Mouse (Mus musculus): ENCODE results near the gene Ttc6. TPM values are rescaled to one million over a fixed set of nuclear protein-coding genes. Genes with fewer than 3 reads are reported as not detected.
A peak's percentile ranks its signal among the peaks of the same experiment; 100 is the strongest.

The Ttc6 gene
- 0.08 and 0.09 TPM in 2 replicates for polyA plus RNA-seq (2015; fragmentation: Nextera tagmentation; extraction: Ambion mirVana)

DNA sequence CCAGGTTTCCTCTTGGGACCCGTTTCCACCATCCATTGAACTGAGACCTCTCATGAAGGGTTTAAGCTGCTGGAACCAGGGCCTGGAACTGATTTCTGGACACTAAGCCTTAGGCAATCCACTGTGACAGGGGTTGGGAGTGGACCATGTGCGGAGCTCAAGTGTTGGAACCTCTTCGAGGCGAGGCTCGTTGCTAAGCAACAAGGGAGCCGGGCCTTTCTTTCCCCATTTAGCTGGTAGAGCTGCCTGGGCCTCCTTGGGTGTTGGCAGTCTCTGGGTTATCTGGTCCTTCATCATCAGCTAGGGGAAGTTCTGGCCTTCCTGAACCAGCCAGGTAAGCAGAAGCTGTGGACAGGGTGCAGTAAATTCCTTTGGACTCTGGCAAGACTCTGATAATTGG, at the start of gene Ttc6:
TSS of gene Ttc6 (plus strand) at position 205 of the 400 bp plus-strand sequence.
- 78% methylated on average over 6 of the region's 6 CpGs for WGBS (ENCODE audit: insufficient replicate concordance)
- Histone ChIP-seq H3K4me2 (ENCODE audit: low read depth, low read length) (no peak within 1 kb of the TSS), H3K36me3 (replicated peaks; ENCODE audit: insufficient read depth, low read length) (no peaks in the 10 kb centered on the region), H3K27me3 (ENCODE audit: insufficient read depth, low read length) (no peaks in the 10 kb centered on the region), H3K4me1 (ENCODE audit: insufficient read depth) (no peaks in the 10 kb centered on the region), H3K9ac (replicated peaks) (no peak within 1 kb of the TSS), H3K4me3 (ENCODE audit: low read depth, low read length) (no peak within 1 kb of the TSS), H3K9me3 (ENCODE audit: low read length) (no peaks in the 10 kb centered on the region), H3K27ac (ENCODE audit: low read depth) (no peak within 1 kb of the TSS)
- TF ChIP-seq CTCF (IDR thresholded peaks at IDR 0.05; ENCODE audit: low read depth), result no peak
- no peak for TF ChIP-seq EP300 (IDR thresholded peaks at IDR 0.05; ENCODE audit: low read depth)
- ATAC-seq, result no peak
- DNase-seq, result no peak

DNA sequence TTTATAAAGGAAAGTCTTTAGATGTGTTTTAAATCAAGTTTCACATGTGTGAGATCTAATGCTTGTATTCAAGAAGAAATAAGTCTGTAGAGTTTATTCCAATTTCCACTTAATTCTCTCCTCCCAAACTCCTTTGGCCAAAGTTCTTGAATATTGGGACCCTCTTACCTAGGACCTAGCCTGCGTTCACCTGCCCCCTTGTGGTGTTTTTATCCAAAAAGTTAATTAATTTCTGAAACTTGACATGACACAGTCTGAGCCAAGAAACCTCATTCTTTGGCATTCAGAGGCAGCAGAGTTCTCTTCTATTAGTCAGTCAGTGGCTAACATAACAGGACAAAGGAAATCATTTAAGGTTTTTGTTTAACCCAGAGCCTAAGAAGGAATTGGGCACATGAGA, 49.4 kb upstream of the Ttc6 start:
- ATAC-seq, result no peak
- H3K36me3 ChIP-seq (replicated peaks; ENCODE audit: insufficient read depth, low read length), result no peaks in the 10 kb centered on the region

GRCm38 (mm10) chr12:57515702-57516377, 48.1 kb upstream of the Ttc6 start:
- 48% methylated on average over 12 of the region's 12 CpGs for WGBS (ENCODE audit: insufficient replicate concordance)
- no peak overlapping the region for H3K9ac ChIP-seq (replicated peaks)

More for the DNA sequence above, 49.4 kb upstream of the Ttc6 start:
- no peak for DNase-seq
- Histone ChIP-seq H3K27me3 (ENCODE audit: insufficient read depth, low read length) (no peaks in the 10 kb centered on the region), H3K4me3 (ENCODE audit: low read depth, low read length) (no peak overlapping the region), H3K4me1 (ENCODE audit: insufficient read depth) (no peaks in the 10 kb centered on the region), H3K9ac (replicated peaks) (no peak overlapping the region), H3K27ac (ENCODE audit: low read depth) (no peak overlapping the region), H3K9me3 (ENCODE audit: low read length) (no peaks in the 10 kb centered on the region), H3K4me2 (ENCODE audit: low read depth, low read length) (no peak overlapping the region)
- TF ChIP-seq EP300 (IDR thresholded peaks at IDR 0.05; ENCODE audit: low read depth) (no peak), CTCF (IDR thresholded peaks at IDR 0.05; ENCODE audit: low read depth) (no peak)
- 49% methylated on average over 1 of the region's 1 CpGs for WGBS (ENCODE audit: insufficient replicate concordance)

GRCm38 (mm10) chr12:57528335-57528734, 35.6 kb upstream of the Ttc6 start:
- ATAC-seq, result no peak
- TF ChIP-seq EP300 (IDR thresholded peaks at IDR 0.05; ENCODE audit: low read depth) (no peak), CTCF (IDR thresholded peaks at IDR 0.05; ENCODE audit: low read depth) (no peak)
- WGBS (ENCODE audit: insufficient replicate concordance), result 51% methylated on average over 4 of the region's 4 CpGs
- no peak overlapping the region for H3K27ac ChIP-seq (ENCODE audit: low read depth)
- H3K4me2 ChIP-seq (ENCODE audit: low read depth, low read length), result no peak overlapping the region
- no peak overlapping the region for H3K4me3 ChIP-seq (ENCODE audit: low read depth, low read length)
- no peaks in the 10 kb centered on the region for H3K36me3 ChIP-seq (replicated peaks; ENCODE audit: insufficient read depth, low read length)
- H3K27me3 ChIP-seq (ENCODE audit: insufficient read depth, low read length), result 0 out of 2 replicates have a peak, but pooled peaks cover 6% of the 10 kb centered on the region
- no peaks in the 10 kb centered on the region for H3K9me3 ChIP-seq (ENCODE audit: low read length)
- no peak for DNase-seq
- H3K9ac ChIP-seq (replicated peaks), result no peak overlapping the region
- no peaks in the 10 kb centered on the region for H3K4me1 ChIP-seq (ENCODE audit: insufficient read depth)

More at GRCm38 (mm10) chr12:57515702-57516377, 48.1 kb upstream of the Ttc6 start:
- TF ChIP-seq CTCF (IDR thresholded peaks at IDR 0.05; ENCODE audit: low read depth) (no peak), EP300 (IDR thresholded peaks at IDR 0.05; ENCODE audit: low read depth) (no peak)
- no peak overlapping the region for H3K27ac ChIP-seq (ENCODE audit: low read depth)
- no peak overlapping the region for H3K4me3 ChIP-seq (ENCODE audit: low read depth, low read length)
- ATAC-seq, result no peak
- no peaks in the 10 kb centered on the region for H3K36me3 ChIP-seq (replicated peaks; ENCODE audit: insufficient read depth, low read length)
- no peaks in the 10 kb centered on the region for H3K4me1 ChIP-seq (ENCODE audit: insufficient read depth)
- DNase-seq, result no peak
- no peaks in the 10 kb centered on the region for H3K27me3 ChIP-seq (ENCODE audit: insufficient read depth, low read length)
- H3K4me2 ChIP-seq (ENCODE audit: low read depth, low read length), result no peak overlapping the region
- no peaks in the 10 kb centered on the region for H3K9me3 ChIP-seq (ENCODE audit: low read length)

DNA sequence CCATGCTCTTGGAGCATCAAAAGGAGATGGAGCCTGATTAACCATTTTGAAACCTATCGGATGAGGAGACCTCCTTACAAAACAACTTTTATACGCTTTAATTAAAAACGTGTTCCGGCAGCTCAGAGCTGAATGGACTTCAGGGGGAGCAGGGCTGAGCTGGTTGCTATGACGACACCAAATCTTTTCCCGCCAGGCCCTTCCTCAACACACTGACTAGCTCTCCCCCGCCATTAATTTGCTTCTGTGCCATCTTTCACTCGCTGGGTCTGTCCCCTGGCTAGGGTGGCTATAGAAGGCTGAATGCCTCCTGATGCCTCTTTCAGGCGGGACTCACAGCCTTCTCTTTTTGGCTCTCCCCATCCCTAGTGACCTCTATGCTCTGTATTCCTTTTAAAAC, 33.4 kb upstream of the Ttc6 start:
- no peaks in the 10 kb centered on the region for H3K9me3 ChIP-seq (ENCODE audit: low read length)
- no peak overlapping the region for H3K9ac ChIP-seq (replicated peaks)
- H3K36me3 ChIP-seq (replicated peaks; ENCODE audit: insufficient read depth, low read length), result no peaks in the 10 kb centered on the region
- 0 out of 2 replicates have a peak, but pooled peaks cover 2% of the 10 kb centered on the region for H3K4me1 ChIP-seq (ENCODE audit: insufficient read depth)
- H3K4me3 ChIP-seq (ENCODE audit: low read depth, low read length), result no peak overlapping the region
- no peak for TF ChIP-seq EP300 (IDR thresholded peaks at IDR 0.05; ENCODE audit: low read depth)
- TF ChIP-seq CTCF (IDR thresholded peaks at IDR 0.05; ENCODE audit: low read depth), result no peak
- H3K27me3 ChIP-seq (ENCODE audit: insufficient read depth, low read length), result peaks cover 24% of the 10 kb centered on the region
- no peak overlapping the region for H3K4me2 ChIP-seq (ENCODE audit: low read depth, low read length)
- DNase-seq, result no peak
- WGBS (ENCODE audit: insufficient replicate concordance), result 41% methylated on average over 9 of the region's 9 CpGs
- ATAC-seq, result no peak
- no peak overlapping the region for H3K27ac ChIP-seq (ENCODE audit: low read depth)

GRCm38 (mm10) chr12:57534517-57534878, 29.4 kb upstream of the Ttc6 start:
- no peaks in the 10 kb centered on the region for H3K36me3 ChIP-seq (replicated peaks; ENCODE audit: insufficient read depth, low read length)
- 0 out of 2 replicates have a peak, but pooled peaks cover 2% of the 10 kb centered on the region for H3K4me1 ChIP-seq (ENCODE audit: insufficient read depth)
- no peak overlapping the region for H3K27ac ChIP-seq (ENCODE audit: low read depth)
- H3K4me2 ChIP-seq (ENCODE audit: low read depth, low read length), result peak overlapping the region; percentile 63
- H3K9ac ChIP-seq (replicated peaks), result no peak overlapping the region
- DNase-seq, result no peak
- H3K27me3 ChIP-seq (ENCODE audit: insufficient read depth, low read length), result peaks cover 55% of the 10 kb centered on the region
- no peaks in the 10 kb centered on the region for H3K9me3 ChIP-seq (ENCODE audit: low read length)
- 1% methylated on average over 4 of the region's 6 CpGs for WGBS (ENCODE audit: insufficient replicate concordance)
- H3K4me3 ChIP-seq (ENCODE audit: low read depth, low read length), result 0 out of 2 replicates have a peak overlapping the region, but pooled peaks have one; percentile 22
- ATAC-seq, result no peak
- TF ChIP-seq CTCF (IDR thresholded peaks at IDR 0.05; ENCODE audit: low read depth) (no peak), EP300 (IDR thresholded peaks at IDR 0.05; ENCODE audit: low read depth) (no peak)

Measured in liver, postnatal 0 days (tissue).